Mouse (Mus musculus): Measurements from ENCODE around the gene Tmbim4. TPM values are rescaled to one million over a fixed set of nuclear protein-coding genes. Genes with fewer than 3 reads are reported as not detected.
"Not testable (repeated sequence)": the region's sequence is repeated elsewhere in the genome, so short reads cannot be mapped to it uniquely, and the experiment has no call there.

The Tmbim4 gene
- polyA plus RNA-seq, 1 experiment from 2014 or later, result 116 TPM

DNA sequence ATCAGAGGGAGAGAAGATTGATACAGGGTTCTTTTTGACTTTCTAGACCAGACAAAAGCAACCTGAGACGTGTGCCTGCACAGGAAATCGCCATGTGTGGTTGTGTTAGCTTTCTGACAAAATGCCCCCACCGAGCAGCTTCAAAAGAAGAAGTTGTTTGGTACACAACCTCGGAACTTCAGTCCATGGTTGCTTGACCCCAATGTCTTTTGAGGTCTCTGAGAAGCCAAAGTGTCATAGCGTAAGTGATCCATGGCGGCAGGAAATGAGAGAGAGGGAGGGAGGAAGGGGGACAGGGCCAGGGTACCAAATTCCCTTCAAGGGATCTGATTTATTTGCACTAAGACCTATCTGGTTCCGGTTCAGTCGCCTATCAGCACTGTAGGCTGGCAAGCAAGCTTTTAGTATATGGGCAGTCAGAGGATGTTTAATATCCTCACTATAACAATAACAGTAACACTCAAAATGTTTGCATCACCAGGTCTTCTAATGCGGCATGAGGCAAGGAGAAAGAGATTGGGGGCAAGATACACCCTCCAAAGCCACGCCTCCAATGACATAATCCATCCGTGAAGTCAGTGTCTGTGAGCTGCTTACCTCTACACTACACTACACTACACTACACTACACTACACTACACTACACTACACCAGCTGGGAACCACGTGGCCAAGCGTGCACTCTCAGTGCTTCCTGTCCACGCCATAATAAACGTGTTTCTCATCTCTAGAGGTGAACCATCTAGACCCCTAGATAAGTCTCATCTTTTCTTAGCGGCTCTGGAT, 1.3 kb downstream of the Tmbim4 start:
- no peak overlapping the region for H3K4me3 ChIP-seq
- no peak overlapping the region for H3K9ac ChIP-seq
- H3K27me3 ChIP-seq, result peaks cover 29% of the 10 kb centered on the region
- H3K4me2 ChIP-seq, result no peak overlapping the region
- no peaks in the 10 kb centered on the region for H3K9me3 ChIP-seq
- 70% methylated on average over 16 of the region's 16 CpGs for WGBS
- ATAC-seq (ENCODE audit: low read depth), result no peak
- H3K27ac ChIP-seq (replicated peaks), result no peak overlapping the region
- H3K36me3 ChIP-seq, result no peaks in the 10 kb centered on the region
- peaks cover 11% of the 10 kb centered on the region for H3K4me1 ChIP-seq (replicated peaks)

DNA sequence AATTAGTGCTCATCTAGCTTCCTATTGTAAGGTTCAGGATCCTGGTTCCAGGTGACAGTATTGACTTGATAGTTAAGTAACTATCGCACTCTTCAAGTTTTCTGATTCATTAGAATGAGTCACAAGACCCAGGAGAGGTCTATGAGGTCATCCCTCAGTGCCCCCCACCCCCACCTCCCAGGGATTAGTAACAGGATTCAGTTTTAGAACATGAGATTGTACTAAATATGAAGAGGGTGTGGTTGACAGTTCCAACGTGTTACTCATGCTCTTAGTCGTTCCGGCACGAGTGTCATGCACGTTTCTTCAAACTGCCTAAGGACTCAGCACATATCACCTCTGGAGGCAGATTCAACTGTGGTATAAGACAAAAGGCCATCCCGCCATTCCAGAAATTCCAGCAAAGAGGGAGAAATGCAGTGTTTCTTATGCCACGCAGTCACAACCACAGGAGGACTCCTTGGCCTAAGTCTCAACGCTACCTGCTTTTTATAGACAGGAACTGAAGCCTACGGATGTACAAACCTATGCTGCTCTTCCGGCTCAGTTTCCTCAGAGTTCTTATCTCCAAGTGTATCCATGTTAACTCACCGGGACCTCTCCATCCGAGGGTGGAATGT, 3.3 kb downstream of the Tmbim4 start:
- no peak for ATAC-seq (ENCODE audit: low read depth)
- H3K4me3 ChIP-seq, result no peak overlapping the region
- WGBS, result 88% methylated on average over 13 of the region's 13 CpGs
- no peak overlapping the region for H3K9ac ChIP-seq
- no peak overlapping the region for H3K4me2 ChIP-seq
- H3K9me3 ChIP-seq, result no peaks in the 10 kb centered on the region
- H3K4me1 ChIP-seq (replicated peaks), result peaks cover 18% of the 10 kb centered on the region
- no peak overlapping the region for H3K27ac ChIP-seq (replicated peaks)
- peaks cover 27% of the 10 kb centered on the region for H3K27me3 ChIP-seq
- H3K36me3 ChIP-seq, result no peaks in the 10 kb centered on the region

DNA sequence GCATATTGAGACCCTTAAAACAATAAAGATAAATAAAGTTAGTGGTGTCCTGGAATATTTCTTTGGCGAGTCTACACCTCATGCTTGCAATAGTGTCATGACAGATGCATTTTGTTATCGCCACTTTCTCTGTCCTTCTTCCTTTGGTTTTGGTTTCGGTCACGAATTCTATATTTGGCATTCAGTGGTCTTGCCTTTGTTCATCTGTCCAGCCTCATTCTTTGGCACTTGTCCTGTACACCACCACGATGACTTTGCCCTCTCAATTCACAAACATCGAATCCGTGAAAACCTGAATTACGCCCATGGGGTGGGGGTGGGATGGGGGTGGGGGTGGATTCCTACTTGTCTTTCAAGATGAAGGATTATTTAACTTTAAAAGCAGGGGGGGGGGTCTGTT, 6.6 kb downstream of the Tmbim4 start:
- Histone ChIP-seq H3K4me2 (no peak overlapping the region), H3K9ac (no peak overlapping the region), H3K4me3 (no peak overlapping the region), H3K9me3 (peaks cover 4% of the 10 kb centered on the region; the same call in 1 of the 2 replicates), H3K4me1 (replicated peaks) (peaks cover 10% of the 10 kb centered on the region), H3K27me3 (peaks cover under 1% of the 10 kb centered on the region; the same call in 1 of the 2 replicates), H3K27ac (replicated peaks) (no peak overlapping the region), H3K36me3 (no peaks in the 10 kb centered on the region)
- no peak for ATAC-seq (ENCODE audit: low read depth)
- WGBS, result 85% methylated on average over 8 of the region's 8 CpGs

- H3K27me3 ChIP-seq, result no peaks in the 10 kb centered on the region
- peak; percentile 92 for ATAC-seq (ENCODE audit: low read depth)
- H3K9ac ChIP-seq, result peak overlapping the region; percentile 85
- H3K4me1 ChIP-seq (replicated peaks), result peaks cover 10% of the 10 kb centered on the region
- peak overlapping the region; percentile 95 for H3K4me3 ChIP-seq
- H3K27ac ChIP-seq (replicated peaks), result no peak overlapping the region
- no peaks in the 10 kb centered on the region for H3K36me3 ChIP-seq
- H3K4me2 ChIP-seq, result peak overlapping the region; percentile 79
- H3K9me3 ChIP-seq, result peaks cover 4% of the 10 kb centered on the region; the same call in 1 of the 2 replicates
- WGBS, result 4% methylated on average over 53 of the region's 53 CpGs
Observed at GRCm38 (mm10) chr10:120208575-120209538, 7.5 kb downstream of the Tmbim4 start.

DNA sequence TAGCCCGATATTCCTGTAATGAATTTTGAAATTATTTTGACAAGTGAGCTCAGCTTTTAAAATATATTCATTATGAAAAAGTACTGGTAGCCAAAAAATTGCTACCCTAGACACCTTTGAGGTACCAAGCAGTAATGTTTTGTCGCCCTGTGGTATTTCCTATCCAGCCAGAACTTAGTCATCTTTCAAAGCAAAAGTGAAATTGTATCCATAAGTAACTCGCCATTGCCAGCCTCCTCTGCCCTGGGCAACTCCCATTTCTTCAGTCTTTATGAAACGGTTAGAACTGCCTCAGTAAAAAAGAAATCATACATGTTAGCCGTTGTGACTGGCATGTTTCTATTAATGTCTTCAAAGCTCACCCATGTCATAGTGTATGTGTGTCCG, 8.1 kb downstream of the Tmbim4 start:
- ATAC-seq (ENCODE audit: low read depth), result no peak
- peak overlapping the region; percentile 85 for H3K9ac ChIP-seq
- peaks cover 10% of the 10 kb centered on the region for H3K4me1 ChIP-seq (replicated peaks)
- no peaks in the 10 kb centered on the region for H3K27me3 ChIP-seq
- H3K4me3 ChIP-seq, result peak overlapping the region; percentile 95
- peak overlapping the region; percentile 79 for H3K4me2 ChIP-seq
- no peaks in the 10 kb centered on the region for H3K36me3 ChIP-seq
- H3K27ac ChIP-seq (replicated peaks), result no peak overlapping the region
- 81% methylated on average over 6 of the region's 6 CpGs for WGBS
- H3K9me3 ChIP-seq, result peaks cover 4% of the 10 kb centered on the region; the same call in 1 of the 2 replicates

DNA sequence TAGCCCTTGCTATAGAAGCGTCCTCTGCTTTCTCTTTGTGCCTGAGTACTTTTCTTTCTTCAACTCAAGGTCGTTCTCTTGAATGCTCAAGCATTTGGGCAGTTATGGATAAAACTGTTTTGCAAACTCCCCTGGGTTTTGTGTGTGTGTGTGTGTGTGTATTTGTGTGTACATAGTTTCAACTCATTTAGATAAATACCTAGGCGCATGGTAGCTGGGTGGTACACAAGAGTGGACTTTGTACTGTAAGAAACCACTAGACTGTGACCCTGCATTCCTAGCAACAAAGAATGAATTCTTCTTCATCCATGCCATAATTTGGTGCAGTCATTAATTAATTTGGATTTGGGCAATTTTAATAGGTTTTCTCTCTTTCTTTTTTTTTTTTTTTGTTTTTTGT, 8.7 kb downstream of the Tmbim4 start:
- peak overlapping the region; percentile 79; the same call in 1 of the 2 replicates for H3K4me2 ChIP-seq
- peak overlapping the region; percentile 95; the same call in 1 of the 2 replicates for H3K4me3 ChIP-seq
- no peaks in the 10 kb centered on the region for H3K27me3 ChIP-seq
- peaks cover 4% of the 10 kb centered on the region; the same call in 1 of the 2 replicates for H3K9me3 ChIP-seq
- ATAC-seq (ENCODE audit: low read depth), result no peak
- 94% methylated on average over 3 of the region's 3 CpGs for WGBS
- H3K9ac ChIP-seq, result no peak overlapping the region
- peaks cover 10% of the 10 kb centered on the region for H3K4me1 ChIP-seq (replicated peaks)
- H3K27ac ChIP-seq (replicated peaks), result no peak overlapping the region
- no peaks in the 10 kb centered on the region for H3K36me3 ChIP-seq

DNA sequence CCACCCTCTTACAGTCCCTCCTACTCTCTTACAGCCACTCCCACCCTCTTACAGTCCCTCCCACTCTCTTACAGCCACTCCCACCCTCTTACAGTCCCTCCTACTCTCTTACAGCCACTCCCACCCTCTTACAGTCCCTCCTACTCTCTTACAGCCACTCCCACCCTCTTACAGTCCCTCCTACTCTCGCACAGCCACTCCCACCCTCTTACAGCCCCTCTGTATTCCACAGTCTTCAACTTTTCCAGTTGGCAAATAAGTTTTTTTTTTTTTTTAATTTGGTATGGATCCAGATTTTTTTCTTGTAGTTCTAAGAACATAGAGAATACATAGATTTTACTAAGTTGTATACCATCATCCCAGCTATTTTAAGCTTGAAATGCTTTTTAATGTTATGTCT, 15.7 kb downstream of the Tmbim4 start:
- H3K27me3 ChIP-seq; H3K27ac ChIP-seq (replicated peaks); H3K9ac ChIP-seq; ATAC-seq (ENCODE audit: low read depth); H3K4me3 ChIP-seq; H3K4me1 ChIP-seq (replicated peaks); H3K9me3 ChIP-seq; H3K4me2 ChIP-seq: not testable (repeated sequence)
- WGBS, result 89% methylated on average over 1 of the region's 1 CpGs
- peaks cover 39% of the 10 kb centered on the region for H3K36me3 ChIP-seq

GRCm38 (mm10) chr10:120218996-120219395, 17.6 kb downstream of the Tmbim4 start:
- no peaks in the 10 kb centered on the region for H3K4me1 ChIP-seq (replicated peaks)
- WGBS, result 92% methylated on average over 10 of the region's 10 CpGs
- no peaks in the 10 kb centered on the region for H3K9me3 ChIP-seq
- no peak overlapping the region for H3K9ac ChIP-seq
- peaks cover 39% of the 10 kb centered on the region for H3K36me3 ChIP-seq
- H3K4me2 ChIP-seq, result no peak overlapping the region
- no peak overlapping the region for H3K27ac ChIP-seq (replicated peaks)
- ATAC-seq (ENCODE audit: low read depth), result no peak
- H3K27me3 ChIP-seq, result no peaks in the 10 kb centered on the region
- H3K4me3 ChIP-seq, result no peak overlapping the region

- H3K4me1 ChIP-seq (replicated peaks), result no peaks in the 10 kb centered on the region
- H3K9me3 ChIP-seq, result no peaks in the 10 kb centered on the region
- H3K4me3 ChIP-seq, result no peak overlapping the region
- peaks cover 46% of the 10 kb centered on the region for H3K36me3 ChIP-seq
- ATAC-seq (ENCODE audit: low read depth), result no peak
- no peak overlapping the region for H3K27ac ChIP-seq (replicated peaks)
- H3K4me2 ChIP-seq, result no peak overlapping the region
- no peaks in the 10 kb centered on the region for H3K27me3 ChIP-seq
- WGBS, result 83% methylated on average over 14 of the region's 14 CpGs
- H3K9ac ChIP-seq, result no peak overlapping the region
Observed at GRCm38 (mm10) chr10:120219578-120220359, 18.4 kb downstream of the Tmbim4 start.

- no peaks in the 10 kb centered on the region for H3K9me3 ChIP-seq
- H3K4me1 ChIP-seq (replicated peaks), result no peaks in the 10 kb centered on the region
- H3K4me3 ChIP-seq, result no peak overlapping the region
- no peak overlapping the region for H3K4me2 ChIP-seq
- H3K27me3 ChIP-seq, result no peaks in the 10 kb centered on the region
- H3K27ac ChIP-seq (replicated peaks), result no peak overlapping the region
- 87% methylated on average over 7 of the region's 7 CpGs for WGBS
- H3K9ac ChIP-seq, result no peak overlapping the region
- no peak for ATAC-seq (ENCODE audit: low read depth)
- H3K36me3 ChIP-seq, result peaks cover 41% of the 10 kb centered on the region
Observed at GRCm38 (mm10) chr10:120220776-120221175, 19.4 kb downstream of the Tmbim4 start.
